Mouse (Mus musculus) kidney, adult 2 months (tissue): ENCODE data around the gene Magt1. TPM values are rescaled to one million over a fixed set of nuclear protein-coding genes. Genes with fewer than 3 reads are reported as not detected.
"Not testable (repeated sequence)": the region's sequence is repeated elsewhere in the genome, so short reads cannot be mapped to it uniquely, and the experiment has no call there.

ENCODE experiments used
- DNase-seq: peaks from one replicate; pipeline ENCODE4 v3.0.0; 2021
- H3K27ac ChIP-seq: fragments of 200-500 bp; 2 replicates; pipeline ENCODE4 v1.5.1; 2012; ENCODE audit warnings: low read depth, low read length, control low read depth, inconsistent platforms; ENCODE audit not compliant: insufficient read depth
- H3K27me3 ChIP-seq: fragments of 200-500 bp; replicated peaks from 2 replicates; pipeline ENCODE4 v1.6.1; 2012; ENCODE audit warnings: mild to moderate bottlenecking, moderate library complexity, low read length, inconsistent platforms; ENCODE audit not compliant: control insufficient read depth, insufficient read depth
- H3K36me3 ChIP-seq: fragments of 200-500 bp; 2 replicates; pipeline ENCODE4 v1.6.1; 2012; ENCODE audit warnings: mild to moderate bottlenecking, moderate library complexity, low read length, inconsistent platforms; ENCODE audit not compliant: control insufficient read depth, insufficient read depth
- H3K4me1 ChIP-seq: fragments of 200-500 bp; 2 replicates; pipeline ENCODE4 v1.6.1; 2011; ENCODE audit warnings: low read length; ENCODE audit not compliant: control insufficient read depth, insufficient read depth
- H3K4me3 ChIP-seq: fragments of 200-500 bp; 2 replicates; pipeline ENCODE4 v1.5.1; 2011; ENCODE audit warnings: mild to moderate bottlenecking, low read depth, low read length, control low read depth; ENCODE audit not compliant: insufficient read depth
- CTCF ChIP-seq: fragments of 200-500 bp; conservative IDR thresholded peaks from 2 replicates; pipeline ENCODE4 v1.5.1; 2011; ENCODE audit warnings: low read depth, mild to moderate bottlenecking, control low read depth, low read length, moderate library complexity, mixed read lengths; ENCODE audit not compliant: insufficient read depth, insufficient read length
- POLR2A ChIP-seq: fragments of 200-500 bp; IDR thresholded peaks from one replicate; pipeline ENCODE4 v1.6.1; 2011; ENCODE audit warnings: low read depth, low read length, control low read depth
- WGBS: fragments of 180-500 bp; shearing (Covaris S2); methylation state at CpG from one replicate; pipeline ENCODE4 v1.1.7; 2018; 5-methylcytosine and 5-hydroxymethylcytosine counted together
- polyA plus RNA-seq: library from polyadenylated mRNA; depleted of rRNA; stranded (reverse); fragments of >200 nt; gene quantifications from 2 replicates; pipeline ENCODE4 v1.2.3, GENCODE M21; 2012

The Magt1 gene
- polyA plus RNA-seq, 1 experiment: 16.4 TPM

DNA sequence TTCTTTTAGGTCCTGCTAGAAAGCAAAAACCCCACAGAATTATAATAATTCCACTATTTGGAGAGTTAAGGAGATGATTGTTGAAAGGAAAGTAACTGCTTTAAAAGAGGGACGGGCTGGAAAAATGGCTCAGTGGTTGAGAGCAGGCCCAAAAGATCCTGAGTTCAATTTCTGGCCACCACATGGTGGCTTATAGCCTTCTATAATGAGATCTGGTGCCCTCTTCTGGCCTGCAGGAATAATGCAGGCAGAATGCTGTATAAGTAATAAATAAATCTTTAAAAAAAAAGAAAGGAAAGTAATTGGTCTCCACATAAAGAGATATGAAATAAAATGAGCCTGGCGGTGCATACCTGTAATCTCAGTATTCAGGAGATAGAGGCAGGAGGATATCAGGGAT is 1.5 kb upstream of the Magt1 start:
- Histone ChIP-seq H3K36me3 (no peaks in the 10 kb centered on the region), H3K4me1 (peaks cover 2% of the 10 kb centered on the region; the same call in 1 of the 2 replicates), H3K27ac (no peak overlapping the region), H3K27me3 (no peaks in the 10 kb centered on the region), H3K4me3 (no peak overlapping the region)
- TF ChIP-seq POLR2A (no peak), CTCF (peak; percentile 29; the same call in 1 of the 2 replicates)
- DNase-seq: peak; percentile 61
- 15% methylated on average over 2 of the region's 2 CpGs for WGBS

DNA sequence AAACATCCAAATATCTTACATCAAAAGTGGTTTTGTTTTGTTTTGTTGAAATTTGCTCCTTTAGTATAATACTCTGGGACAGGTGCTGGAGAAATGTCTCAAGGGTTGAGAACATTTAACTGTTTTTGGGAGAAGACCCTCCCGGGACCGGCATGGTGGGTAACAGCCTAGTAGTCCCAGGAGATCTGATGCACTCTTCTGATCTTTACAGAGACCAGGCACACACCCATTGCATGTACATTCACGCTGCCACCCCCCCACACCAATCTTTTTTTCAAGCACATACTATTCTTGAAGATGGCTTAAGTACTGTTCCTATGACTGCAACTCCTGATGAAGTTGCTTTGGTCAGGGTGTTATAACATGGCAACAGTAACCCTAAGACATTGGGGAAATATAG is 853 bp upstream of the Magt1 start:
- WGBS: 76% methylated on average over 3 of the region's 3 CpGs
- no peak overlapping the region for H3K4me3 ChIP-seq
- peaks cover 2% of the 10 kb centered on the region; the same call in 1 of the 2 replicates for H3K4me1 ChIP-seq

DNA sequence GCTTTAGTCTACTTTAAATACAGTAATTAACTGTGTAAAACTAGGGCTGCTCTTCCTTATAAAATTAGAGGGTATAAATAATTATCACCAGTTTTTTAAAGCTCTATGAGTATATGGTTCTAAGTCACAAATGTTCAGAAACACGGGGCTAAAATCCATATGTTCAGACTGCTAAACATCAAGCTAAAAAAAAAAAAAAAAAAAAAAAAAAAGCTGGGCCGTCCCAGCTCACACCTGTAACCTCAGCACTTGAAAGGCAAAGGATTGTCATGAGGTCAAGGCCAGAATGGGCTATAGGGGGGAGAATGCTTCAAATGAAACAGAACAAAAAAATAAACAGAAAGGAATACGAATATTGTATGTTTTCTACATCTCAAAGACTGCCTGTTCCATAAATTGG is 944 bp downstream of the Magt1 start:
- DNase-seq: no peak
- 0% methylated on average over 3 of the region's 3 CpGs for WGBS
- Histone ChIP-seq H3K27me3 (no peaks in the 10 kb centered on the region), H3K27ac (no peak overlapping the region), H3K36me3 (no peaks in the 10 kb centered on the region), H3K4me3 (peak overlapping the region; percentile 98), H3K4me1 (peaks cover 2% of the 10 kb centered on the region; the same call in 1 of the 2 replicates)
- TF ChIP-seq POLR2A (no peak), CTCF (no peak)

More for the DNA sequence above, 853 bp upstream of the Magt1 start:
- Histone ChIP-seq H3K36me3 (no peaks in the 10 kb centered on the region), H3K27ac (peak overlapping the region; percentile 91; the same call in 1 of the 2 replicates), H3K27me3 (no peaks in the 10 kb centered on the region)
- DNase-seq: no peak
- TF ChIP-seq CTCF (no peak), POLR2A (no peak)

DNA sequence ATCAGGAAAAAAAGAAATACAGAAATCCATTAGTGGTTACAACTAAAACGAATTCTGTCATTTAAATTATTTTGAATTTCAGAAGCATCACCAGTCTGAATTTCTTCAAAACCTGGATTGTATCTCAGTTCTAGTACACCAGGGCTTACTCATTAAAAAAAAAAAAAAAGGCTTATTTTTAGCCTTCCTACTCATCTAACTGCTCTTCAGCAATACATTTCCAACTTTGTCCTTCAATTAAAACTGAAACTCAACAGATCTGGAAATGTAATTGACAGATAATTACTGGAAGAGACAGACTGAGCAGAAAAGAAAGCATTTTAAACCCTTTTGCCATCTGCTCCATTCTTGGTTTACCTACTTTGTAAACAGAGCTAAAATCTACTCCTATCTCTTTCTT is 10.1 kb downstream of the Magt1 start:
- WGBS: 96% methylated on average over 1 of the region's 1 CpGs
- TF ChIP-seq CTCF (no peak), POLR2A (no peak)
- no peak overlapping the region for H3K27ac ChIP-seq
- H3K27me3 ChIP-seq: no peaks in the 10 kb centered on the region
- no peak overlapping the region for H3K4me3 ChIP-seq
- DNase-seq: no peak
- no peaks in the 10 kb centered on the region for H3K36me3 ChIP-seq
- no peaks in the 10 kb centered on the region for H3K4me1 ChIP-seq

DNA sequence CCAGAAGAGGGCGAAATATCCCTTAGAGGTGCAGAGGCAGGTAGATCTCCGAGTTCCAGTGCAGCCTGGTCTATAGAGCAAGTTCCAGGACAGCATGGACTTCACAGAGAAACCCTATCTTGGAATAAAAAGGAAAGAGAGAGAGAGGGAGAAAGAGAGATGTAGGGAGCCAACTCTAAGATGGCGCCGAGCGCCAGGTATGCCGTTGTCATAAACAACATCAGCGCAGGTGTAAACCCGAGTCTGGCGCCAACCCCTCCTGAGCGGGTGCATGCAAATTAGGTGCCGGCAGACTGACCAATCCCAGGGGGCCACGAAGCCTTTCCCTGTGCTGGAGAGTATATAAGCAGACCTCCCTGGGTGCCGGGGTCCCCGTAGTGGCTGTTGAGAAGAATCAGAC is 54.6 kb downstream of the Magt1 start:
- H3K4me1 ChIP-seq, H3K27ac ChIP-seq, DNase-seq, H3K36me3 ChIP-seq, H3K27me3 ChIP-seq, H3K4me3 ChIP-seq: not testable (repeated sequence)
- WGBS: 83% methylated on average over 14 of the region's 14 CpGs

DNA sequence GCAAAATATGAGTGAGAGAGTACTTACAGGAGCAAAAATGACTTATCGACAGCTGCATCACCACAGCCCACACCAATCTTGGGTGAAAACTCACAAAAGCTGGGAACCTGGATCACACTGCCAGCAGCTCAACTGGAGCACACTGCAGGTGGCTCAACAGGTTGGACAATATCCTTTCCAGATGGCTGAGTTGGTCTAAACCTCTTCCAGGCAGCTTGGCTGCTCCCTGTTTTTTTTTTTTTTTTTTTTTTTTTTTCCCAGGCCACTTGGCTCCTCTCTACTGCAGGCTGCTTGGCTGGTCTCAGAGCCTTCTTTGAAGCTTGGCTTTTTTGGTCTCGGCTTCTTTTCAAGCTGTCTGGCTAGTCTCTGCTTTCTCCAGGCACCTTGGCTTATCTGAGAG is 57.7 kb downstream of the Magt1 start:
- DNase-seq: no peak
- 70% methylated on average over 2 of the region's 2 CpGs for WGBS
- TF ChIP-seq CTCF (no peak), POLR2A (no peak)

DNA sequence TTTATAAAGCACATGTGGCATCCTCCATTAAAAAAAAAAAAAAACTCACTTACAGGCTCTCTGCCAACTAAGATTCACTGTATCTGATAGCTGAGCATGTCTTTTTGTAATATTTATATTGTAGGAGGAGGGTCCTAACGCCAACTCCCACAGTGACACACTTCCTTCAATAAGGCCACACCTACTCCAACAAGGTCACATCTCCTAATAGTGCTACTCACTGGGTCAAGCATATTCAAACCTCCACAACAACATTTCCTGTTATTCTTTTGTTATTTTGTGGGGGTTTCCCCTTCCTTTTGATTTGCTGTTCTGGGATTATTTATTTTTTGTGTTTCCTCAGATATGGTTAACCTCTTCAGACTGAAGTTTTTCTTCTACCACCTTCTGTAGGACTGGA is 65.3 kb downstream of the Magt1 start:
- 47% methylated on average over 1 of the region's 1 CpGs for WGBS
- no peak for TF ChIP-seq CTCF
- TF ChIP-seq POLR2A: no peak
- no peaks in the 10 kb centered on the region for H3K27me3 ChIP-seq
- H3K27ac ChIP-seq: no peak overlapping the region
- H3K36me3 ChIP-seq: no peaks in the 10 kb centered on the region
- no peak overlapping the region for H3K4me3 ChIP-seq
- no peak for DNase-seq
- no peaks in the 10 kb centered on the region for H3K4me1 ChIP-seq

More for the DNA sequence above, 57.7 kb downstream of the Magt1 start:
- no peaks in the 10 kb centered on the region for H3K27me3 ChIP-seq
- no peak overlapping the region for H3K4me3 ChIP-seq
- H3K4me1 ChIP-seq: no peaks in the 10 kb centered on the region
- H3K36me3 ChIP-seq: no peaks in the 10 kb centered on the region
- no peak overlapping the region for H3K27ac ChIP-seq

DNA sequence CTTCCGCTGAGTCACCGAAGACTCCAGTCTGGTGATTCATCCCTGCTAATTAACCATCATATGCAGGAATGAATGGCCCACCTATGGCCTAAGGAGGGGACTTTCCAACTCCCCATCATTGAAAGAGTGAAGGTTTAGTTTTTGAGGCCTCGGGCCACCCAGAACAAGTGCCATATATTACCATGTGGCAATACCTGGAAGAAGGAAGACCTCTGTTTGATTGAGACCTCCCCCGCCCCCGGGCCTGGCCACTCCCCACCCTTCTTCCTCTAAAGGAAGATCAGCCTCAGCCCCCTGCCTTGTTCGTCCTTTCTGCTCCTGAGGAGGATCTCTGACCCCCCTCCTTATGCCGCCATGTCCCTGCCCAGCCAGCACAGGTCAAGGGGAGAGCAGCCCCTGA is 72.5 kb downstream of the Magt1 start:
- TF ChIP-seq POLR2A (no peak), CTCF (no peak)
- 87% methylated on average over 5 of the region's 7 CpGs for WGBS
- no peak for DNase-seq

More for the DNA sequence above, 72.5 kb downstream of the Magt1 start:
- H3K4me3 ChIP-seq: no peak overlapping the region
- no peaks in the 10 kb centered on the region for H3K27me3 ChIP-seq
- no peaks in the 10 kb centered on the region for H3K36me3 ChIP-seq
- no peaks in the 10 kb centered on the region for H3K4me1 ChIP-seq
- no peak overlapping the region for H3K27ac ChIP-seq
